Mouse (Mus musculus) A20 (cell line): ENCODE data around the gene Arhgef11.

Source experiments
- DNase-seq: peaks from one replicate; pipeline ENCODE4 v3.0.0-alpha.2; 2011; ENCODE audit warnings: low read depth, low spot score

The Arhgef11 gene

GRCm38 (mm10) chr3:87661291-87661690, 43.9 kb downstream of the Arhgef11 start:
- DNase-seq, result no peak

GRCm38 (mm10) chr3:87718525-87718924, 101.2 kb downstream of the Arhgef11 start:
- peak; percentile 75 for DNase-seq

- no peak for DNase-seq
Measured at GRCm38 (mm10) chr3:87724556-87724955, 107.2 kb downstream of the Arhgef11 start.

GRCm38 (mm10) chr3:87725396-87726160, 108.2 kb downstream of the Arhgef11 start:
- no peak for DNase-seq

GRCm38 (mm10) chr3:87726191-87726590, 108.8 kb downstream of the Arhgef11 start:
- no peak for DNase-seq

- DNase-seq, result no peak
Measured at GRCm38 (mm10) chr3:87728696-87729095, 111.3 kb downstream of the Arhgef11 start.

- no peak for DNase-seq
Measured at GRCm38 (mm10) chr3:87733098-87733497, 115.7 kb downstream of the Arhgef11 start.

GRCm38 (mm10) chr3:87733984-87734761, 116.8 kb downstream of the Arhgef11 start:
- DNase-seq, result no peak

- no peak for DNase-seq
Measured at GRCm38 (mm10) chr3:87735335-87735734, 118.0 kb downstream of the Arhgef11 start.

GRCm38 (mm10) chr3:87738906-87739305, 121.5 kb downstream of the Arhgef11 start:
- DNase-seq, result no peak

GRCm38 (mm10) chr3:87742013-87742412, 124.7 kb downstream of the Arhgef11 start:
- DNase-seq, result no peak

GRCm38 (mm10) chr3:87742735-87743134, 125.4 kb downstream of the Arhgef11 start:
- no peak for DNase-seq

GRCm38 (mm10) chr3:87743927-87744326, 126.6 kb downstream of the Arhgef11 start:
- DNase-seq, result no peak

- no peak for DNase-seq
Measured at GRCm38 (mm10) chr3:87745036-87745659, 127.8 kb downstream of the Arhgef11 start.

GRCm38 (mm10) chr3:87748431-87748830, 131.1 kb downstream of the Arhgef11 start, which contains the start of gene Lrrc71:
Lrrc71 (minus strand) TSS chr3:87748625.
- no peak for DNase-seq

- peak; percentile 71 for DNase-seq
Measured at GRCm38 (mm10) chr3:87749036-87749435, 131.7 kb downstream of the Arhgef11 start.

- no peak for DNase-seq
Measured at GRCm38 (mm10) chr3:87749977-87750376, 132.6 kb downstream of the Arhgef11 start.

- DNase-seq, result no peak
Measured at GRCm38 (mm10) chr3:87752567-87752966, 135.2 kb downstream of the Arhgef11 start.

GRCm38 (mm10) chr3:87753829-87754228, 136.5 kb downstream of the Arhgef11 start:
- no peak for DNase-seq

GRCm38 (mm10) chr3:87755964-87756363, 138.6 kb downstream of the Arhgef11 start:
- no peak for DNase-seq

- DNase-seq, result no peak
Measured at GRCm38 (mm10) chr3:87756488-87756887, 139.1 kb downstream of the Arhgef11 start.

GRCm38 (mm10) chr3:87758641-87759040, 141.3 kb downstream of the Arhgef11 start:
- DNase-seq, result peak; percentile 42
